Mouse (Mus musculus): ENCODE data around the gene Spef2. TPM values are rescaled to one million over a fixed set of nuclear protein-coding genes. Genes with fewer than 3 reads are reported as not detected.
"Not testable (repeated sequence)": the region's sequence is repeated elsewhere in the genome, so short reads cannot be mapped to it uniquely, and the experiment has no call there.

Gene Spef2
- total RNA-seq, 2 experiments from 2014 or later: 1.3 to 1.6 TPM

GRCm38 (mm10) chr15:9564156-9564555, 184.5 kb downstream of the Spef2 start:
- no peak for DNase-seq (ENCODE audit: low spot score in 2 of 2)

GRCm38 (mm10) chr15:9557264-9557663, 191.4 kb downstream of the Spef2 start:
- DNase-seq (ENCODE audit: low spot score in 2 of 2): not testable (repeated sequence)

- no peak for DNase-seq (ENCODE audit: low spot score in 2 of 2)
Measured at GRCm38 (mm10) chr15:9548951-9549350, 199.7 kb downstream of the Spef2 start.

- no peak for DNase-seq (ENCODE audit: low spot score in 2 of 2)
Measured at GRCm38 (mm10) chr15:9535200-9535599, 213.5 kb downstream of the Spef2 start.

- no peak for DNase-seq (ENCODE audit: low spot score in 2 of 2)
Measured at GRCm38 (mm10) chr15:9533356-9533902, 215.2 kb downstream of the Spef2 start.

- DNase-seq (ENCODE audit: low spot score in 2 of 2): no peak
Measured at GRCm38 (mm10) chr15:9530076-9530475, 218.6 kb downstream of the Spef2 start, which contains the start of gene Il7r. Gene Il7r, minus strand, starts transcription at chr15:9530176.

GRCm38 (mm10) chr15:9529646-9530045, 219.0 kb downstream of the Spef2 start:
- no peak for DNase-seq (ENCODE audit: low spot score in 2 of 2)

Other genes starting within 250 kb of the Spef2 start
- gene Il7r, start 218.7 kb downstream of the Spef2 start, total RNA-seq (2021): under 1 TPM; 0.23 to 0.42 TPM